Mouse (Mus musculus) ES-Bruce4 (cell line): ENCODE measurements around the gene Tmem177.

Experiments
- CTCF ChIP-seq: IDR thresholded peaks from one replicate; pipeline ENCODE4 v1.8.1; 2011; ENCODE audit warnings: low read depth, low read length
- POLR2A ChIP-seq: IDR thresholded peaks from one replicate; pipeline ENCODE4 v1.8.1; 2011; ENCODE audit warnings: low read length; ENCODE audit not compliant: insufficient read depth

DNA sequence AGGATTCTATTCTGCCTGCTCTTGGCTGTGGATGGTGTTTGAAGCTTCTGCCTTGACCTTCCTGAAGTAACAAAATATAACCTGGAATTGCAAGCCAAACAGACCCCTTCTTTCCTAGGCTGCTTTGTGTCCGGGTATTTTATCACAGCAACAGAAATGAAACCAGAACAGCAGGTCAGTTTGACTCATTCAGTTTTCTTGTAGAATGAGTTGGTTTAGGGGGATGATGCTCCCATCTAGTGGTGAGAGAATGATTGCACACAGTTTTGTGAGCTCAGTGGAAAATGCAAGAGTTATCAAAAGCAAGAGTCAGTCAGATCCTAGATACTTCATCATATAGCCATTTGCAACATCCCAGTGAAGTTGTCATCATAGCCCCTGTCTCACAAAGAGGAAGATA lies 16.7 kb upstream of the Tmem177 start:
- no peak for TF ChIP-seq POLR2A
- TF ChIP-seq CTCF: no peak
